Mouse (Mus musculus) activated CD4-positive, CD25-positive, alpha-beta regulatory T cell, adult 4 months (primary cell): ENCODE measurements around the gene Pqbp1. TPM values are rescaled to one million over a fixed set of nuclear protein-coding genes. Genes with fewer than 3 reads are reported as not detected.
"Not testable (repeated sequence)": the region's sequence is repeated elsewhere in the genome, so short reads cannot be mapped to it uniquely, and the experiment has no call there.

Experiments used
- ATAC-seq: one replicate; pipeline ENCODE4 v1.8.0; 2017
- polyA plus RNA-seq, 2 experiments: library from polyadenylated mRNA; unstranded; fragments of 100-300 nt; shearing (Covaris generic); gene quantifications; one replicate each; pipeline ENCODE4 v1.2.1; 2017

Pqbp1 gene
- 100 to 1,000 TPM in 1 of 2 experiments, 10 to 100 TPM in 1; 88.7 to 101 TPM for polyA plus RNA-seq

GRCm38 (mm10) chrX:7898880-7899874 lies at the start of gene Pqbp1, which contains the start of gene Timm17b:
Gene Pqbp1 (minus strand): TSS chrX:7899269.
Gene Timm17b (plus strand): TSS chrX:7899357.
- peak; percentile 96 for ATAC-seq

DNA sequence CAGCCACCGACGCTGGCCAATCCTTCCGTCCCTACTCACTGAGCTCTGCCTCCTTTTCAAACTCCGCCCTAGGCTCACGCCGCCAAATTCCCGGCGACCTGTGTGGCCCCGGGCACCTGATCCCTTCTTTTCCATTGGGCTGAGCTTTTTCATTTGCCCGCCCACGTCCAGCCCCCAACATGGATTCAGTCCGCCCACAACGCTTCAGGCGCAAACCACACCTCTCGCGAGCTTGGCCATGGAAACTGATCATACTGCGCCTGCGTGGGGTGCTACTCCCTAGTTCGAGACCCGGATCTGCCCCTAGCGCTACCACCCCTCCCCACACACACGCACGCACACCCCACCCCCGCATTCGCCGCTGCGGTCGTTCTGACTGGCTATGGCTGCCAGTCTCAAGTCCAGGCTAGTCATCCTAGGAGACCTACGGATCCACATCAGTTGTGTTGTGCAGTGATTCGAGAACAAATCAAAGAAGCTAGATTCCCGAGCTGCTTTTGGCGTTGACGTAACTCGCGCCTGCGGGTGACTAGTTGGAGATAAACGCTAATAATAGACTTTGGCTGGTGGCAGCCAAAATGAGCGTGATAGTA lies 48.9 kb upstream of the Pqbp1 start:
- ATAC-seq: peak; percentile 92

DNA sequence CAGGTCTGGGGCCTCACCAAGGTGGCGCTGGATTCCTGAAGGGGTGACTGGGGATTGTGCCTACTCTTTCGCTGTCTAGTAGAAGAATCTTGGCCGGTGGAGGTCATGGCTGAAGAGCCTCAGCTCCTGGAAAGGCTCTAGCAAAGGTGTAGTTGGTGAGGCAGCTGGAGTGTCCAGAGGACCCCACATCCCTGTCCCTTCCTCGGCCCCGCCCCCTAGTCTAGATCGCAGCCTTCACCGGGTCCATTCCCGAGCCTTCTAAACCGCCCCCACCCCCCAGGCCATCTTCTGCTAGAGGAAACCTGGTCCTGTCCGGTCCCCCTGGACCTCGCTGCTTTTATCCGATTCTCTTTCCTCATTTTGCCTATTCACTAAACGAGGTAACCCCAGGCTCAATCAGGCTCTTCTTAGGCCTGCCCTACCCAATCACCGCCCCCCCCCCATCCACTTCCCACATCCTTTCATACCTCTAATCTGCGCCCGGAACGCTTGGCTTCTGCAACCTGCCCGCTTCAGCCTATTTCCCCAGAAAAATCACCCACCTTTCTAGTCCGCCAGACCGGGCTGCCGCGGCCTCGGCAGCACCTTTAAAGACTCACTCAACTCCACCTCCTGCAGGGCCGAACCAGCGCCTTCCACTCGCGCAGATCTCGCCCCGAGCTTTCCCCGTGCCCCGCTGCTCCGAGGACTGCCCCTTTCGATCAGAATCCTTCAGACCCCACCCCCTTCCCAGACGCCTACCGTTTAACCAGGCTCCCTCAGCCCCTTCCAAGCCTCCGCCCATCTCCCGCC lies 48.2 kb upstream of the Pqbp1 start, which contains the start of gene Hdac6:
Gene Hdac6, minus strand, starts transcription at position 782 of the 792 bp plus-strand sequence.
- peak; percentile 13 for ATAC-seq

DNA sequence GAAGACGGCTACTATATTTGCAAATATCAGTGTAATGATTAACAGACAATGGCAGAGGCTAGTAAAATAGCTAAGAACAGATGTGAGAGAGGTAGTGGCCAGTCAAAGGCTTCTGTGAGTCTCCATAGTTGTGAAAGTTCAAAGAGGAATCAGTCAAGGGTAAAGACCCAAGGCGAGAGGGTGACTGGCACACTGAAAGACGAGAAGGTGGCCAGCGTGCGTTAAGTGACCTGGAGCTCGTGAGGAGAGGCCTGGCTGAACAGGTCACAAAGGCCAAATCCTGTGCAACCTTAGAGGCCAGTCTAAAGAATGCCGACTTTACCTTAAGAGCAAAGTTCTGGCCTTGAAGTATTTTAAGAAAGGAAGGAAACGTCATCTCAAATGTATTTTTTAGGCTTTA lies 46.5 kb upstream of the Pqbp1 start:
- ATAC-seq: no peak

GRCm38 (mm10) chrX:7937667-7938066 lies 38.6 kb upstream of the Pqbp1 start:
- ATAC-seq: no peak

- no peak for ATAC-seq
Observed at GRCm38 (mm10) chrX:7936874-7937273, 37.8 kb upstream of the Pqbp1 start.

- ATAC-seq: no peak
Observed at GRCm38 (mm10) chrX:7928270-7928790, 29.3 kb upstream of the Pqbp1 start, which contains the start of gene Eras. Gene Eras (minus strand): TSS chrX:7928607.

DNA sequence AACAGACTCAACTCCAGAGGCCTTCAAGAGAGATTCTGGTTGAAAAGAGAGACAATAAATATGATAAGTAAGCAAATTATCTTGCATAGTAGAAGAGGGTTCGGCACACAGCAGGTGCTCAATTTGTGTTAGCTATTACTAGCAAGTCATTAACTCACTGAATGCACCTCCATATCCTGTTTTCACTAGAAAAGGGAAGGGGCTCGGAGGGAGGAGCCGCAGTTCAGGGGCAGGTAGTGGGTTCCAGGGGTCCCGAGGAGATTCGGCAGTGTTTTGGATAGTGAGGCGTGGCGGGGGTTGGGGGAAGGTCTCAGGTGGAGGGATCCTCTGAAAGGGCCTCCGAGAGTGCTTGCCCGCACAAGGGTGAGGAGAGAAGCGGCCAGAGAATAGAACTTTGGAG lies 28.0 kb upstream of the Pqbp1 start:
- no peak for ATAC-seq

DNA sequence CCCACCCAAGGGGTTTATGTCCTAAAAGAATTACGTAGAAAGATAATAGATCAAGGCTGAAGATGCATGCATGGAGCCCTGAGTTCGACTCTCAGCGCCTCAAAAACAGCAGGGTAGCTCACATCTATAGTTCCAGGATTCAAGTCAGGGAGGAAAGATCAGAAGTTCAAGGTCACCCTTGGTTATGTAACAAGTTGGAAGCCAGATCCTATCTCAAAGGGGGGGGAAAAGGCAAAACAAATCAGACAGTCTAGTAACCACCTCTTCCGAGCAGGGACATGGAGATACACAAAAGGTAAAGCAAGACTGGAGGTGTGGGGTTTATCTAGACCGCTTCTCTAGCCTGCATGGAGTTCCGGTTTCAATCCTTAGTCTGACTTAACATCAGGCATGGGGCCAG lies 27.2 kb upstream of the Pqbp1 start:
- ATAC-seq: no peak

- no peak for ATAC-seq
Observed at GRCm38 (mm10) chrX:7922032-7922431, 23.0 kb upstream of the Pqbp1 start.

DNA sequence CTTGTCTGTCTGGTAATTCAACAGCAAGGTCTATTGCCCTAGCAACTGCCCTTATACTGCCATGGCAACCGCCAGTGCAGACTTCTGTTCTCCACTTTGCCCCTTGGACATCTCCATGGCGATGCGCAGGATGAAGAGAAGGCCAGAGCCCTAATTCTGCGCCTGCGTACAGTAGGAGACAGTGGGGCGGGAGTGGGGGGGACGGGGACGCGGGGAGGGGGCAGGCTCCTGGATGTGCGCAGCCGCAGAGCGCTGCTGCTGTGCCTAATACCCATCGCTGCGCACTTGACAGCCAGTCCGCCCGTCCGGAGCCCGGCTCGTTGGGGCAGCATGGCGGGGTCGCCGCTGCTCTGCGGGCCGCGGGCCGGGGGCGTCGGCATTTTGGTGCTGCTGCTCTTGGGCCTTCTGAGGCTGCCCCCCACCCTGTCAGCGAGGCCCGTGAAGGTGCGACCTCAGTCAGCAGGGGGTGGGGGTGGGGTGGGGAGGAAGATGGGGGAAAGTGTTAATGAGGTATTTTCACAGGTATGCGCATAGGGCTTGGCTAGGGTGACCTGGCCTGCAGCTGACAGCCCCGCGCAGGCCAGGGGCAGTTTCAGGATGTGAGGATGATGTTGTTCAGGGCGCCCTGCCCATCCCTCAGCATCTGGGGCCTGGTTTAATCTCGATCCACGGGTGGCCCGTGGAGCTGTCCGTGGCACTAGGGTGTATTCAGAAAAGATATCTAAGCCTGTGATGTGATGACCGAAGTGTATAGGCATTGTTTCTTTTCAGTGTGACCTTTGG lies 20.7 kb upstream of the Pqbp1 start, which contains the start of gene Pcsk1n:
Gene Pcsk1n, plus strand, starts transcription at position 222 of the 783 bp plus-strand sequence.
- ATAC-seq: no peak

GRCm38 (mm10) chrX:7917960-7918359 lies 18.9 kb upstream of the Pqbp1 start:
- ATAC-seq: not testable (repeated sequence)

DNA sequence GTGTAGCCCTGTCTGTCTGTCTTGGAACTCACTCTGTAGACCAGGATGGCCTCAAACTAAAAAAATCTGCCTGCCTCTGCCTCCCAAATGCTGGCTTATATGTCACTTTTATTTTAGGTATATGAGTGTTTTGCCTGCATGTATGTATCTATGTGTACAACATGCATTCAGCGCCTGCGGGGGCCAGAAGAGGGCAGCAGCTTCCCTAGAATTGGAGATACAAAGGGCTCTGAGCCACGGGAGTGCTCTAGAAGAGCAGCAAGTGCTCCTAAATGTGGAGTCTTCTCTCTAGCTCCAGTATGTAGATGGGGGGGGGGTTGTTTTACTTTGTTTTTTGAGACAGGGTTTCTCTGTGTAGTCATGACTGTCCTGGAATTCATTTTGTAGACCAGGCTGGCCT lies 16.6 kb upstream of the Pqbp1 start:
- not testable (repeated sequence) for ATAC-seq

DNA sequence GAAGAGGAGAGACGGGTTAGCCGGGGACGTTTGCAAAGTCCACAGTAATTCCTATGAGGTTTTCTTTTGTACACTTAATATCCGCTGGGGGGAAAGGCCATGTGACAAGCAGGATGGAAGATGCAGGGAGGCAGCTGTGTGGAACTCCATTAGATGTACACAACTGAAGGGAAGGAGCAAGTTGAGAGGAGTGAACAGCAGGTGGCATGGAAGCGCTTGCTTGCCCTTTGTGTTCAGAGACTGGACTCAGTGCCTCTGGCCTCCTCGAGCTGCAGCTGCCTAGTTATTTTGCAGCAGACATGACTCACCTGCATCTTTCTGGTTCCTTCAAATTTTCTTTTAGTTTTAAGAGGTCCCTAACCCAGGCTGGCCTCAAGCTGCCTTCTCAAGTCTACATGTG lies 11.4 kb upstream of the Pqbp1 start:
- no peak for ATAC-seq

DNA sequence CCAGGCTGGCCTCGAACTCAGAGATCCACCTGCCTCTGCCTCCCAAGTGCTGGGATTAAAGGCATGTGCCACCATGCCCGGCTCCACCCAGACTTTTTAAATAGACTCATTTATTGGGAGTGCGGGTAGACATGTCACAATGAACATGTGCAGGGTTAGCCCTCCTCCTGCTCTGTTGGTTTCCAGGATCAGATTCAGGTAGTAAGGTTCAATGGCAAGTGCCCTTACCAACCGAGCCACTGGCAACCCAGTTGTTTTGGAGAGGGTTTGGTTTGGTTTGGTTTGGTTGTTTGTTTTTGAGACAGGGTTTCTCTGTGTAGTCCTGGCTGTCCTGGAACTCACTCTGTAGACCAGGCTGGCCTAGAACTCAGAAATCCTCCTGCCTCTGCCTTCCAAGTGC lies 10.2 kb upstream of the Pqbp1 start, which contains the start of gene Gm10490:
Gene Gm10490, plus strand, starts transcription at position 301 of the 400 bp plus-strand sequence.
- ATAC-seq: not testable (repeated sequence)

DNA sequence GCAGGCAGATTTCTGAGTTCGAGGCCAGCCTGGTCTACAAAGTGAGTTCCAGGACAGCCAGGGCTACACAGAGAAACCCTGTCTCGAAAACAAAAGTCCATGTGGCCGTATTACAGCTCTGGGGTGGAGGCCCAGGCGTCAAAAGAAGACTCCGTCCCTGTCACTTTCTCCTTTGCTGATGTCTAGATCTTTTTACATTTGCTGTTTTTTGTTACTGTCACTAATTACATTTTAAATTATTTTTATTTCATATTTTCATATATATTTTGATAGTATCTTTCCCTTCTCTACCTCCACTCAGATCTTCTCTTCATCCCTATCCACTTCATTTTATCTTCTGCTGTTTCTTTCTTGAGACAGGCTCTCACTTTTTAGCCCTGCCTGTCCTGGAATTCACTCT lies 8.7 kb upstream of the Pqbp1 start, which contains the start of gene Gm10491:
Gene Gm10491, minus strand, starts transcription at position 101 of the 400 bp plus-strand sequence.
- ATAC-seq: no peak

DNA sequence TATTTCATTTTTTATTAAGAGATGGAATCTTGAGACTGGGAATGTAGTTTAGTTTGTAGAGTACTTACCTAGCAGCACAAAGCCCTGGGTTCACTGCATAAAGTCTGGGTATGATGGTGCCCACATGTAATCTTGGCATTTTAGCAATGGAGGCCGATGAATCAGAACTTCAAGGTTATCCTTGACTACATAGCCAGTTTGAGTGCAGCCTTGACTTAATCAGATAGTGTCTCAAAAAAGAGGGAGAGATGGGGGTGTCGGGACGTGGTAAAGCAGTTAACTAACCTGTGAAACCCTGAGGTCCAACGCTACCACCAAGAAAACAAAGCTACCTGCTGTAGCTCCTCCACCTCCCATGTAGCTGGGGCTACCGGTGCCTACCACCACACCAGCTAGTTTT lies 5.4 kb upstream of the Pqbp1 start:
- ATAC-seq: no peak

- ATAC-seq: no peak
Observed at GRCm38 (mm10) chrX:7898211-7898610, 858 bp downstream of the Pqbp1 start.

GRCm38 (mm10) chrX:7883841-7884567 lies 15.1 kb downstream of the Pqbp1 start, which contains the start of gene Slc35a2:
Gene Slc35a2 (plus strand): TSS chrX:7884028.
- peak; percentile 66 for ATAC-seq

- ATAC-seq: peak; percentile 20
Observed at GRCm38 (mm10) chrX:7879819-7880218, 19.2 kb downstream of the Pqbp1 start.
